Mouse (Mus musculus): Measurements from ENCODE around the gene Atcay.
"Not testable (repeated sequence)": the region's sequence is repeated elsewhere in the genome, so short reads cannot be mapped to it uniquely, and the experiment has no call there.

The Atcay gene

DNA sequence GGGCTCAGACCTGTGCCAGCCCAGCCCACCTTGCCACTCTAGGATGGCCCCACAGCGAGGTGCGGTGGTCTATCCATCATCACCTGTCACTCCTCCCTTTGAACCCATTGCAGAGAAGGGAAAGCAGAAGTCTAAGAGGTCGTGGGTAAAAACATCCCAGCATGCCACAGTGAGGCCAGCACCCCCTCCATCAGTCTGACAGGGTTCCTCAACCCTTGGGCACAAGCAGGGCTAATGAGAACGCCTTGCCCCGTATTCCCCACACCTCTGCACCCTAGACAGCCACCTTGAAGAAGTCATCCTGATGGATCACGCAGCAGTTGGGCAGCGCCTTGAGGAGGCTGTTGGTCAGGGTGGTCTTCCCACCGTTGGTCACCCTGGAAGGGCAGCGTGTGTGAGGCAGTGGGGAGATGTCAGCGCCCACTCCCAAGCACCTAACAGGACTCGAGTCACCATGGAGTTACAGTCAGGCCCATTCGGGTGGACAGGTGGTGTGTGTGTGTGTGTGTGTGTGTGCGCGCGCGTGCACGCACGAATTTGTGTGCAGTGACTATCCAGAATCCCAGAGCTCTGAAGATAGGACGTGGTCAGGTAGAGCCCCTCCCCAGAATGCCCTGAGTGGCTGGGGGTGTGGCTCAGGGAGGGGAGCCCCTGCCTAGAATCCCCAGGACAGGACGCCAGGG lies 29.9 kb downstream of the Atcay start:
- DNase-seq (ENCODE audit: low spot score in 2 of 2) = no peak

DNA sequence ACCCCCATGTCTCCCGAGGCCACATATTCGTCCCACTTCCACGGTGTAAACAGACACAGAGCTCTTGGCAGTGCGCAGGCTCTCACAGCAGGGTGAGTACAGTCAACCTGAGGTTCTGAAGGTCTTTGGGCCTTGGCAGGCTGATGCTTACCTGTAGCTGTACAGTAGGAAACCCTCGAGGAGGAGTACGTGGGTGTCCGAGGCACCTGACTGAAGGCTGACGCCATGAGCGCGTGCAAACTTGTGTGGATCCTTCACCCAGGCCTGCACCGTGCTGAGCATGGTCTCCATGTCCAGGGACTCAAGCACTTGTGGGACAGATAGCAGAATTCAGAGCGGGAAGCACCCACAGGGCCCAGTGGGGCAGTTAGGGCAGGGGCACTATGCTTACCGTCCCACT lies 30.5 kb downstream of the Atcay start:
- no peak for DNase-seq (ENCODE audit: low spot score in 2 of 2)

GRCm38 (mm10) chr10:81198990-81199389 lies 31.6 kb downstream of the Atcay start:
- no peak for DNase-seq (ENCODE audit: low spot score in 2 of 2)

DNA sequence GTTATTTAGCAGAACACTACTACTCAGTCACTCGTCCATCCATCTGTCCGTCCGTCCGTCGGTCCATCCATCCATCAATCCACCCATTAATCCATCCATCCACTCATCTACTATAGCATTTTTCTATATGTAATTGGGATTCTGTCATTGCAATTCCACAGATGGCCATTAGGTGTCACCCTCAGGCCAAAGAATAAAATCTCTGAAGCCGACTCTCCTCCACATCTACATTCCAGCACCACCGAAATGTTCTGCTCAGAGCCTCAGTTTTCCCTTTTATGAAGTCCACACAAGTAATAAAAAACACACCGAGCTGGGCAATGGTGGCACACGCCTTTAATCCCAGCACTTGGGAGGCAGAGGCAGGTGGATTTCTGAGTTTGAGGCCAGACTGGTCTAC lies 32.4 kb downstream of the Atcay start:
- peak in 1 of 2 experiments; percentile 84 for DNase-seq (ENCODE audit: low spot score in 2 of 2)

DNA sequence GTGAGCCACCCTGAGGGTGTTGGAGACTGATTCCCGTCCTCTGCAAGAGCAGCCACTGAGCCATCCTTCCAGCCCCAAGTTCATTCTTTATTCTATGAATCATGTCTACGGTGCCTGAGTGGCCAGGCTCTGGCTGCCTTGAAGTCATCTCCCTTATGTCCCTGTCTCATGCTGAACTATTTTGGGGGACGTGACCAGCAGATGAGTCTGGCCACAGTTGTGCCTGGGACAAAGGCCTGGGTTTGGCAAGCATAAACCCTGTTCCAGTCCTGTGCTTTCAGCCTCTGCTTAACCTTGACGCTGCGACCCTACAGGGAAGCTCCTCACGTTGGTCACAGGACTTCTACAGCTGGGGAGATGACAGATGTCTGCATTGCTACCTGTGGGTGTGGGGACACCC lies 33.3 kb downstream of the Atcay start:
- DNase-seq (ENCODE audit: low spot score in 2 of 2) = no peak

DNA sequence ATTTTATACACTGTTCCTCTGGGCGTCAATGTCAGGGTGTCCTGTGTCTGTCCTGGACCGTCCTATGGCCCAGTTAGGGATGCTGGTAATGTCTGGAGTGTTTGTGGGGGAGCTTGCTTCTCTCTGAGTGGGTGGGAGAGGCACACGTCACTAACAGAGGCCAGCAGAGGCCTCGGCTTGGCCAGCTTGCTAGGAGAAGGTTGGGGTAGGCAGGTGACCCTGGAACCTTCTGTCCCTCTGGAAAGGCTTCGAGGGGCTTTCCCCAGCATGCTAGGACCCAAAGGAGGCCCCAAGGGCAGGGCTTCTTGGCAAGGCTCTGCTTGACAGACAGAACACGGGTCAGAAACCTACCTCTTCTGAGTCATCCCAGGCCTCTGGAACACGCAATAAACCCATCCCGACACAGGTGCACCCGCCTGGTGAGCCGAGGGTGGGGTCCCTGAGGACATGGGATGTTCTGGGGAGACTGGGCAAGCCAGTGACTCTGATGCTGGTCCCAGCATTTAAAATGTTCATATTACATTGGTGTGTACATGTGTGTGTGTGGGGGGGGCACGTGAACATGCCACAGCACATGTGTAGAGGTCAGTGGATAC lies 34.1 kb downstream of the Atcay start:
- DNase-seq (ENCODE audit: low spot score in 2 of 2) = no peak

DNA sequence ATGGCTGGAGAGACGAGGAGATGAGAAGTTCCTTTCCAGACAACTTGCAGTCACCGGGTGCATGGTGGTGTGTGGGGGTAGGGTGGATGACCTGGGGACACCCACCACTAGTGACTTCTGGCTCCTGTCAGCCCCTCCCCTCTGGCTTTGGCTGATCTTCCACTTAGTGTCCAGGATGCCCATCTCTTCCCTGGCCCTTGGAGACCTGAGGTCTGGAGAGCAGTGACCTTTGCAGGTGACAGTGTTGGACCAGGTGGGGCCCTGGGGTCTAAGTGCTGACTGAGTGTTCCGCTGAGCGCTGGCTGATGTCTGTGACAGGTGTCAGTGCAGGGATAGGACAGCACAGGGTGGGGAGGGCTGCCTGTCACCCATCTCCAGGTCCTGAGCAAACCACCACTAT lies 35.3 kb downstream of the Atcay start:
- no peak for DNase-seq (ENCODE audit: low spot score in 2 of 2)

- no peak for DNase-seq (ENCODE audit: low spot score in 2 of 2)
Measured at GRCm38 (mm10) chr10:81193991-81194774, 36.5 kb downstream of the Atcay start.

DNA sequence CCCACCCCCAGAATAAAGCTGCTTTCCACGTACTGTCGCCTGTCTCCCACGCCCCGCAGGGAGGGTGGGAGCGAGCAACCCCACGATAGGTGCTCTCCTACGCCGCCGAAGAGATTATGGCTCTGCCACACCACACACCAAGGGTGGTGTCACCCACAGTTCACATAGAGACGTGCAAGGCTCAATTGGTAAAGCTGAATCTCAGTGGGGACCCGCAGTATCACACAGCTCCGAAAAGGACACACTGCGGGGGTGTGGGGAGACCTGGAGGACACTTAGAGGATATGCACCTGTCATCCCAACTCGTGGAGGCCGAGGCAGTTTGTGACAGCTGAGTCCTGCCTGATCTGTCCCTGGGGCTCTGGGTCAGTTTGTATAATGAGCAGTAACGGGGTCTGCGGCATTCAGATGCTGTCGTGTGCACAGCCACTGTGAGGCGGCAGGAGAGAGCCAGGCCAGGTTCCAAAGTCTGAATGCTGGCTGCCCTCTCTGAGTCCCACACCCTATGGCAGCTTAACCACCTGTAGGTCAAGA lies 37.6 kb downstream of the Atcay start:
- DNase-seq (ENCODE audit: low spot score in 2 of 2) = no peak

GRCm38 (mm10) chr10:81192270-81192967 lies 38.2 kb downstream of the Atcay start:
- DNase-seq (ENCODE audit: low spot score in 2 of 2) = peak; percentile 84 to 89

DNA sequence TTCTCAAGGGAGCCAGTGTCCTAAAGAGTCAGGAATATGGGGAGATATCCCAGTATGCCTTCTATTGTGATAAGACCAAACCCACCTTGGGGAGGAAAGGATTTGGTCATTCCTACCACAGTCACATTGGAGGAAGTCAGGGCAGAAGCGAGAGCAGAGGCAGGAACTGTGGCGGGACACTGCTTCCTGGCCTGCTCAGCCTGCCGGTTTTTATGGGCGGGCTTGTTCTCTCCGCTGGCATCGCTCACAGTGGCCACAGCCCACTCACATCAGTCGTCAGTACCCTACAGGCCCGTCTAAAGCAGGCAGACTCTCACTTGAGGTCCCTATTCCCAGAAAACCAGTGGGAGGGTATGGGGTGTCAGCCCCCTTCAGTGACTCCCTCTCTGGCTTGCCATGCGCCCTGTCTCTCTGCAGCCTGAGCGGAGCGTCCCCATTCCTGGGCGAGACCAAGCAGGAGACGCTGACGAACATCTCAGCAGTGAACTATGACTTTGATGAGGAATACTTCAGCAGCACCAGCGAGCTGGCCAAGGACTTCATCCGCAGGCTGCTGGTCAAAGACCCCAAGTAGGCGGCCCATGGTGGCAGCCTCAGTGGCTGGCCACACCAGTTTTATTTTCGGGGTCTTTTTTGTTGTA lies 39.2 kb downstream of the Atcay start:
- DNase-seq (ENCODE audit: low spot score in 2 of 2) = no peak

DNA sequence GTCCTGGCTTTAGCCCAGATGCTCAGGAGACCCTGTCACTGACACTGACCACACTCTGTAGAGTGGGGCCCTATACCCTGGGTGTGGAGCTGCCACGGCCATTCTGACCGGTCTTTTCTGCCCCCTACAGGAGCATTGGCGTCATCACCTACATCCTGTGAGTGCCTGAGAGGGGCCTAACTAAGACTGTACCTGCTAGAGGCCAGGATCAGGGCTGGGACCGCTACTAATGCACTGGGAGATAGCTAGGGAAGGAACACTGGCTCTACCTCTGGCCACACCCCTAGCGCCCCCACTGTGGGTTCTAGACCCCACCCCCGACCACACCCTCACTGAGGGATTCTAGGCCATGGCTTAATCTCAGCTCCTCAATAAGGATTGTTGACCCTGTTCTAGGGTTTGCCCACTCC lies 39.7 kb downstream of the Atcay start:
- DNase-seq (ENCODE audit: low spot score in 2 of 2) = no peak

GRCm38 (mm10) chr10:81190236-81190911 lies 40.3 kb downstream of the Atcay start:
- DNase-seq (ENCODE audit: low spot score in 2 of 2) = no peak

DNA sequence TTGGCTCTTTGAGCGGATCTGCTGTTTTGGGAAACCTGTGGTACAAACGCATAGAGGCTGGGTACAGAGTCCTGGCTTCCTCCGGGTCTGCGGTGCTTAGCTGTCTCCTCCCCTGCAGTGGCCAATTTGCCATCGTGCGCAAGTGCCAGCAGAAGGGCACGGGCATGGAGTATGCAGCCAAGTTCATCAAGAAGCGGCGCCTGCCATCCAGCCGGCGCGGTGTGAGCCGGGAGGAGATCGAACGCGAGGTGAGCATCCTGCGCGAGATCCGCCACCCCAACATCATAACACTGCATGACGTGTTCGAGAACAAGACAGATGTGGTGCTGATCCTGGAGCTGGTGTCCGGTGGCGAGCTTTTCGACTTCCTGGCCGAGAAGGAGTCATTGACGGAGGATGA lies 40.8 kb downstream of the Atcay start:
- no peak for DNase-seq (ENCODE audit: low spot score in 2 of 2)

DNA sequence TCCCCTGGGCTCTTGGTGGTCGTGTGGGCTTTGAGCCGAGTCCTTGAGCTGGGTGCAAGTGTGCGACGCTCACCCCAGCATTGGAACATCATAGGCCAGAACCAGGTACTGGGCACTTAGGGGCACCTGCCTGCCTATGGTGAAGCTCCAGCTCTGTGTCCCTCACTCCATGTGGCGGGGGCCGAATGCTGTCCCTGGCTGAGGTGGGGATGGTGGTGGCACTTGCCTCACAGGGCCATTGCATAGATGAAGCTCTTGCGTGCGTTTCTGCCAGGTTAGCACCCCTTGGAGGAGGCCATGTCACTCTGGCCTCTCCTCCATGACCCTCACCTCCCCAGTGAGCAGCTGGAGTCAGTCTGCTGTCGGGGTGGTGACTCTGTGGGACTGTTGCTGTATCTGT lies 43.5 kb downstream of the Atcay start:
- no peak for DNase-seq (ENCODE audit: low spot score in 2 of 2)

DNA sequence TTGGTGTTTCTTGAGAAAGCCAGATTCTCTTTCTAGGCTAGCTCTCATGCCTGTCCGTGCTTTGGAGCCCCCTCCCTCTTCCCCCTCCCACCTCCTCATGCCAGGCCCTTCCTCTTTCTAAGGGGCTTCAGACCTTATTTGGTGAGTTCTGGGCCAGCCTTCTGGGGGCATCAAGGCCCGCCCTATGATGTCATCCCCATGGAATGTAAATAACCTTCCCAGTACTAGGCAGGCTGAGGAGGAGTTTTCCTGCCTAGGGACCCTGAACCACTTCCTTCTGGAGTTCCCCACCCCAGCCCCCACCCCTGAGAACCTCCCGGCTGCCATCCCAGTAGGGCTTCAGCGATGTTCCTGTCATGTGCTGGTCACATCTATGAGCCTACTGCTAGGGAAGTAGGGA lies 45.9 kb downstream of the Atcay start:
- DNase-seq (ENCODE audit: low spot score in 2 of 2) = no peak

DNA sequence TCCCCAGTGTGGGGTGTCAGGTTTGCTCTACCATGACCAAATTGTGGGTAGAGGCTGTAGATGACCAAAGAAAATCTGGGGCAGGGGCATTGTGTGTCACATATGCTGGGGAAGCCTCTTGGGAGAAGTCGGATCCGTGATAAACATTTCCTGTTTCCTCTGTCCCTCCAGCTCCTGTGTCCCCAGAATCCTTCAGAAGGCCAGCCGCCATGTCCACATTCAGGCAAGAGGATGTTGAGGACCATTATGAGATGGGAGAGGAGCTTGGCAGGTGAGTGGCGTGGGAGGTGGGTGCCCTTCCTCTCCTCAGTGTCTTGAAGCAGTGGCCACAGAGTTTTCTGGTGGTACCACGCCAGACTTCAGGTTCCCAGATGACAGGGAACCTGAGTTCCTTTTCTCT lies 46.8 kb downstream of the Atcay start, which contains the start of gene 4930442H23Rik:
Gene 4930442H23Rik (minus strand): TSS at position 45 of the 400 bp plus-strand sequence.
- DNase-seq (ENCODE audit: low spot score in 2 of 2) = no peak

- peak; percentile 98 to 99 for DNase-seq (ENCODE audit: low spot score in 2 of 2)
Measured at GRCm38 (mm10) chr10:81182336-81183333, 48.0 kb downstream of the Atcay start, which contains the start of gene Dapk3. Gene Dapk3, plus strand, starts transcription at chr10:81183005.

DNA sequence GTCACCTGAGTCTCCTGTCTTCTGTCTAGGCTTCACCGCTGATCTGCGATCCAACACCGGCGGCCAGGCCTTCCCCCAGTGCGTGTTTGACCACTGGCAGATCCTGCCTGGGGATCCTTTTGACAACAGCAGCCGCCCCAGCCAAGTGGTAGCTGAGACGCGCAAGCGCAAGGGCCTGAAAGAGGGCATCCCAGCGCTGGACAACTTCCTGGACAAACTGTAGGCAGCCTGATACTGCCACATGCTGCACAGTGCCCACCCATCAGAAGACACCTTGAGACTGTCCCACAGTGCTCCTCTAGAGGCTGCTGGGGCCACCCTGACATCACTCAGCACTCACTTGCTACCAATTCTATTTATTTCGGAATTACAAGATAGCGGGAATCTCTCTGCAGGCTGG lies 48.8 kb downstream of the Atcay start:
- not testable (repeated sequence) for DNase-seq (ENCODE audit: low spot score in 2 of 2)

DNA sequence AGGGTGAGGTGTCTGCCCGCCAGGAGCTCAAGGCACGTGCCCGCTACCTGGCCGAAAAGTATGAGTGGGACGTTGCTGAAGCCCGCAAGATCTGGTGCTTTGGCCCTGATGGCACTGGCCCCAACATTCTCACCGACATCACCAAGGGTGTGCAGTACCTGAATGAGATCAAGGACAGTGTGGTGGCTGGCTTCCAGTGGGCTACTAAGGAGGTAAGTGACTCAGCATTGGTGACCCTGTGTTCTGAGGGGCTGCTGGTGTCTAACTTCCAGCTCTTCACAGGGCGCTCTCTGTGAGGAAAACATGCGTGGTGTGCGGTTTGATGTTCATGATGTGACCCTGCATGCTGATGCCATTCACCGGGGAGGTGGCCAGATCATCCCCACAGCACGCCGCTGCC lies 49.7 kb downstream of the Atcay start:
- DNase-seq (ENCODE audit: low spot score in 2 of 2) = no peak

Data from left cerebral cortex, adult 9 months (tissue).